Mouse (Mus musculus) adrenal gland, postnatal 36 days (tissue): Measurements from ENCODE around the gene Ezh1. TPM values are rescaled to one million over a fixed set of nuclear protein-coding genes. Genes with fewer than 3 reads are reported as not detected.
A peak's percentile ranks its signal among the peaks of the same experiment; 100 is the strongest.
"Not testable (repeated sequence)": the region's sequence is repeated elsewhere in the genome, so short reads cannot be mapped to it uniquely, and the experiment has no call there.

Source experiments
- DNase-seq, 2 experiments: peaks; one replicate each; pipeline ENCODE4 v3.0.0; 2021; ENCODE audit warnings: mixed read lengths in 1 of 2
- total RNA-seq, 2 experiments: library from RNA; stranded (reverse); gene quantifications; 2 replicates each; pipeline ENCODE4 v1.2.3; 2021

The Ezh1 gene
- total RNA-seq, 2 experiments from 2014 or later = 30.0 to 37.7 TPM

DNA sequence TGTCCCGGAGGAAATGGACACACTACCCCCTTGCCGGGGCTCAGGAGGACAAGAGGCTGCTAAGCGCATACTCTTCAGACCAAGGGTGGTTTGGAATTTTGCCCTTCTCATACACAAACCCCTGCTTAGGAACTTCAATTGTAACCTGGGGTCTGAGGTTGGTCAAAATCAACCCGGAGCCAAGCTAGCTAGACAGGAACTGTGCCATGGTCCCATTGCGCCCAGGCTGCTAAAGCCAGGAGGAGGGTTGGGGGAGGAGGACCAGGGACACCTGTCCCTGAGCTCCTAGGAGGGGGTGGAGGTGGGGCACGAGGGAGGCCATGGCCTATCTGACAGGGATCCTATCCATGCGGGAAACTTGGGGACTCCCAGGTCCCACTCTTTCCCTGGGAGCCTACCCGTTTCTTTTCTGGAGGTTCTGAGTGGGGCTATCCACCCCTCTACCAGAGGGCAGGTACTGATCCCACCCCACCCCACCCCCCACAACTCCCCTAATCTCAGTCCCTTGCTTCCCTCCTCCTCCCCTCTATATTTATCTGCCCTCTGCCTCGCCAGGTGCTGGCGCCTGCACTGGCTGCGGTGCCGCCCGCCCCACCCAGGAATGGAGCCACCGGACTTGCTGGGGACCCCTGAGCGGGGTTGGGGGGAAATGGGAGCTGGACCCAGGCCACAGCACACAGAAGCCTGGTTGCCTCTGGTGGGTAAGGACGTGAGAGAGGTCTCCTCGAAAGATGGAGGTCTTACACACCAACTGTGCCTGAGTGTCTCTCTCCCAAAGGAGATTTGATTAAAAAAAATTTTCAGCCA lies 56.8 kb downstream of the Ezh1 start:
- DNase-seq = no peak

DNA sequence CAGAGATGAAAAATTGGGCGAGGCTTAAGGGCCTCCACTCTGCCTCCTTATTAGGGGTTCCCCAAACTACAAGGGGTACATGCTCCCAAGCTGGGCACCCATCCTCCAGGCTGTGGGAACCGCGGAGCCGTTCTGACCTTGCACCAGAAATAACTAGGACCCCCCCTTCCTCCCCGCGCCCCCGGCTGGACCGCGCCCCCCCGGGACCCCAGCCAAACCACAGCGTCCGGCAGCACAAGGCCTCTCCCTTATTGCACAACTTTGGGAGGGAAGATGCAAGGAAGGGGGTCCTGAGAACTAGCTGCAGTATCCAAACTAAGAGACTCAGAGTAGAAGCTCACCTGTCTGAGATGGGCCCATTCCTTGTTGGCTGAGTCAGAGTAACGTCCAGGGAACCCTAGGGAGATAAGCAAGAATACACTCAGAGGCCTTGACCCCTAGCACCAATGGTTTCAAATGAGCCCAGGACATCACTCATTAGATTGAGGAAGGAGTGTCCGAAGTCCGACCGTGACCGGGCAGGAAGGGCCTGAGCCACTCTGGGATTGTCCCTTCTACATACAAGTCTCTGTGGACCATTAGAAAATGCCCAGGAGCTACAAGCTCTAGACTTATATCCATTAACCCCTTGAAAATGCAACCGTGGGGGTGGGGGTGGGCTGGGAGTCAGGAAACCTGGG lies 57.8 kb downstream of the Ezh1 start:
- DNase-seq = peak; percentile 67 to 79

DNA sequence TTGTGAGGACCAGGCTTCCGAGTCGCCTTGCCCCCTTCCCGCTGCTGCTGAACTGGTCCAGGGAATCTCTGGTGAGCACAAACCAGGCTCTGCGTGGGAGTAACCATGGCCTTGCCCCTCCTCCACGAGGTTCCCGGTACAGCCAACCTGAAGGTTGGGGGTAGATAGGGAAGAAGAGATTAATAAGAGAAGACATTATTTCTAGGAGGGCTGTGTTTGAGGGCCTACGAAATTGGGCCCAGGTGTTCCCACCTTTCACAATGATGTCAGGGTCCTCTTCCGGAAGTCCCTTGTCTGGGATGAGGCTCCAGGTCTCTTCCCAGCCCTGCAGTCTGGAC lies 58.3 kb downstream of the Ezh1 start:
- DNase-seq = no peak

DNA sequence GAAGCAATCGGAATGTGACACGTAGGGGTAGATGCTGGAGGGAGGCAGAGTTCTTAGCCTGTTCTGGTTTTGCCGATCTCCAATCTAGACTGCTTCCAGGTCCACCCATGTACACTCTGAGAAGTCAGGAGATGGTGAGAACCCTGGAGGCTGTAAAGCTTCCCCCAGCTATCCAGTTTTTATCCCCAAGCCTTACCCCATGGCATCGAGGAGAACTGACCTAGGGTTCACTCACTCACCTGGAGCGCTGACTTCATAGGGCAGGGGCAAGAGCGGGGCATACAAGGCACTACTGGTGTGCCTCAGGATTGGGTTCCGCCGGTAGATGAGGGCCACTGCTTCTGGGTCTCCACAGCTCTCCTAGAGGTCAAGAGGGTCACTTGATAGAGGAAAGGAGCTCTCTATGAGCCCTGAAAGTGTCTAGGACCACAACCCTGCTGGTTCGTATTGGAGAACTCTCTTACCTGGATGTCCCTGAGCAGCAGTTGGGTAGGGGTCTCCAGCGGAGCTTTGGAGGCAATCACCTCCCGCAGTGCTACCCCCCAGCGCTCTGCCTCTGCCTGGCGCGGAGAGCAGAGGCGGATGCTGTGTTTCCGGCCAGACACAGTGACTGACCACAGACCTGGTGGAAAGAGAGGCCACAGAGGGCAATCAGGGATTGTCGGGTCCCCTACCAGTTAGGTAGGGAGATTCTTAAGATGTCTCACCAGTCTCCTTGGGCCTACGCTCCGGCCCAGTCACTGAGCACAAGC lies 58.9 kb downstream of the Ezh1 start:
- DNase-seq = no peak

DNA sequence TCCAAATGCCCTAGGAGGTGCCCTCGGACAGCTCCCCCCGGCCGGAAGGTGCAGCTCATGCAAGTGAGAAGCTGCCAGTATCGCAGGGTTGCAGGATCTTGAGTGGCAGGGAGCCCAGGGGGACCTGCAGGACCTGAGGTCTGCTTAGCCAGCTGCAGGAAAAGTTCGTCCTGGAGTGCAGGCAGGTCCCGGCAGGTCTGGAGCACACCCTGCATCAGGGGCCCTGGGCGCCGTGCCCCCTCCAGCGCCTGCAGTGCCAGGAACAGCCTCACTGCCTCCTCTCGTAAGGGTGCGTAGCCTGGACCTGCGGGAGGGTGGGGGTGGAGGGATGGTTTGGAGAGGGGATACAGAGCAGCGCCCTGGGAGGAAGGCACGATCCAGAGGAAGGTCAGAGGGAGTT lies 59.9 kb downstream of the Ezh1 start:
- no peak for DNase-seq

DNA sequence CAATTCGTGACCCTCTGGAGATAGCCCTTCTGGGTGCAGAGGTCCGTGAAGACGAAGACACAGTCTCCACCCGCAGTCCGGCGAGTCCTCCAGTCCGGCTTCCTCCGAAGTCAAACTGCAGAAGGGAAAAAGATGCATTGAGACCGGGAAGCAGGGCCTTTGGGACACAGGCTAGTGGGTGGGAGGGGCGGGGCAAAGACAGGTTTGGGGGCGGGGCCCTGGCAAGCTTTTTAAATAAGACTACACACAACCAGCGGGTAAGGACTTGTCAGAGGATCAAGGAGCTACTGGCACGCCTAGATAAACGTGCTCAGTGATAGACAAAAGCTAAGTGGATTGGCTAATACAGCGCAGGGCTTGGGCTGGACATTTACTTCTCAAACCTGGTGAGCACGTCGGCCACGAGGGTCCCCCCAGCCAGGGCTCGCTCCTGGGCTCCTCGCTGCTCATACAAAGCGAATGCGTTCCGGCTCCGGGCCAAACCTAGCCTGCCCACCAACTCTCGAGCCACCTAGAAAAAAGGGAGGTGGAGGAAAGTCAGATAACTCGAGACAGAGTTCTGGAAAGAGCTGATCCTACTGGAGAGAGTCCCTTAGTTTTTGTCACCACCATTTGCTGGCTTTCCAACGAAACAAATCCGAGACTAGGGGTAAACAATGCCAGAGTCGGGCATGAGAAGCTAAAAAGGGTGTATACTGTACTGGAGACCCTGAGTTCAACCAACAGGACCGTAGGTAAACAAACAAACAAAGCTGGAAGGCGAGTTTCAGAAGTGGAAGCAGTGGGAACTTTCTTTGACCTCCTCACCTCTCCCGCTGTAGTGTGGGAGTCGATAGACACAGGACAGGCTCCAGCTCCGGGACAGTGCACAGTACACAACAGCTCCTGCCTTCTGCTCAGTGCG lies 61.3 kb downstream of the Ezh1 start:
- no peak for DNase-seq

DNA sequence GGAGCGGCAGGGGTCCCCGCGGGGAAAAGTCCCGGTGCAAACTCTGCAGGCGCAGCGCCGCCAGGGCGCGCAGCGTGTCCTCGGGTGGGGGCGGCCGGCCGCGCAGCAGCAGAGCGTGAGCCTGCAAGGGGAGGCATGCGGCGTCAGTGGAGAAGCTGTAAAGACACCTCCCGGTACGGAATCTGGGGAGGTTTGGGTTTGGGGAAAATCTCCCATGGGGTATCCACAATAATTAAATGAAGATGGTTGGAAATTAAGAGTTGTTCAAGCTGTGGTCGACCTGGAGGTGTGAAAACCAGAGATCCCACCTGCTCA lies 62.0 kb downstream of the Ezh1 start:
- no peak for DNase-seq

DNA sequence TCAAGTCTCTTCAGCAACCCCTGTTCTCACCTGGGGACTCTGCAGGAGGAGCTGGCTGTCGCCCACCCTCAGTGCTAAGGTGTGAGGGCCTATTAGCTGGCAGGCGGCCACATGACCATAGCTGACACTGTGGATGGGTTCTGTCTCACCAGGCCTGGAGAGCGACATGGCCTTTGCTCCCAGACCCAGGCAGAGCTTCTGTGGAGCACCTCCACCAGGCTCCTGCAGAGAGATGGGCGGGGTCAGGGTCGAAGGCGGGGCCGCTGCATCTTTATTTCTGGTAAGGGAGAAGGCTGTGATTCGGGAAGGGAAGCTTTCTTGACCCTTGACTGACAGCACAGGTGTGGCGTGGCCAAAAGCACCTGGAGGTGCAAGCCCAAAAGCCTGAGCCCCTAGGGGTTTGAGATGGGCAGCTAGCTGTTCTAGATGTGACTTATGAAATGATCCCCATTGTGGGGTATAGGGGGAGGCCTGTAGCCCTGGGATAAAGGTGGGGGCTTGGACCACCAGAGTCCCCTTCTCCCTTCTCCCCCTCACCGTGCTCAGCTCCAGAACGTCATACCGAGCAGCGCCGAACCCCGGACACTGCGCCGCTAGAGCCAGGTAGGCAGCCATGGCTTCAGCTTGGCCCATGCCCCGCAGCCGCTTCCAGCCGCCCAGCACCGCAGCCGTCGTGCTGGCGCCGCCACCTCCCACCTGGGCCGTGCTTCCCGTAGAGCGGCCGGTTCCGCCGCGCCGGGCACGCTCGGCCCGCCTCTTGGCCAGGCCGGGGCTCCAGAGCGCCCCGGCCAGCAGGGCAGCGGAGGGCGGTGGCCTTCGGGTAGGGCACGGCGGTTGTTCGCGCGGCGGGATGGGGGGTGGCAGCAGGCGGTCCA lies 62.5 kb downstream of the Ezh1 start:
- no peak for DNase-seq

DNA sequence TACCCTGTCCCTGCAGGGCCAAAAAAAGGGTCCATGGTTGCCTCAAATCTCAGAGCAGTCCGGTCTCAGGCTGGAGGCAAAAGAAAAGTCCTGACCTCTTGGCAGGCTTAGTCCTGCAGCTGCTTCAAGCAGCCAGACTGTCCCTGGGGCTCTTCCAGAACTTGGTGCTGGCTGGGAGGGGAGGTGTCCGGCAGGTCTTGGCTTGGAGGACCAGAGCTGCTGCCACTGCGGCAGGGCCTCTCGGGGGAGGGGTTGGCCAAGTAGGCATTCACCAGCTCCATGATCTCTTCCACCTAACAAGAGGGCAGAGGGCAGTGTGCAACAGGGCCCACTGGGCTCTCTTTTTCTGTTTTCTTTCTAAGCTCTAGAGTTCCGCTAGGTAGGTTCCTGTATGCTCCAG lies 63.5 kb downstream of the Ezh1 start:
- DNase-seq = peak; percentile 59 to 76

DNA sequence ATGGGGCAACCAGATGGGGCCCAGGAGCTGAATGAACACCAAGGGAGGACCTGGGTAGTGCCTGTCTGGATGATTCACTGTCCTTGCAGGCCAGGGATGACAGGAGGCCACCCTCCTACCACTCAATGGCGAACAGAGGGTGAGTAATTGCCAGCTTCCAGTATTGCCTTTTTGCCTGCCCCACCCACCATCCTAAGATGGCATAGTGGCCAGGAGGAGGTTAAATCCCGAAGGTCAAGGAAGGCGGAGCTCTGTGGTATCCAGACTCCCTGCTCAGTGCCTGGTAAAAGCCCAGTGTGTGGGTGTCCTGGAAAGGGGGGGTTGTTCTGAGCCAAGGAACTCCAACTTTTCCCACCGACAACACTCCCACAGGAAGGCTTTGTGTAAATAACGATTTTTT lies 64.0 kb downstream of the Ezh1 start:
- DNase-seq = peak; percentile 59 to 61

DNA sequence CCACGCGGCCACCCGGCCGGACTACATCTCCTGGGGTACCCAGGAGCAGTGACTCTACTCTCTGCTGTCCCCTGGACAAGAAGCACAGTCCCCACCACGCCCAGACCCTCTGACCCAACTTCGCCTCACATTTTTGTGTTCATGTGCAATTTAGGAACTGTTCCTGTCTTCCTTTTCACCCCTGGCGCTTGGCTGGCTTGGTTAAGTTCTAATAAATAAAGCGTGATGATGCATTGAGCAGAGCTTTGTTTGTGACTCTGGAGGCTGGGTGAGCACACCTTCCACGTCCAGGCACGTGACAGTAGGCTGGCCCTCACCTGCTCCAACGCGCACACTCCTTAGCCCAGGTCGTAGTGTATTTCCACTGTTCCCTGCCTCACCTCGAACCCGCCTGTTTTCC lies 64.7 kb downstream of the Ezh1 start:
- no peak for DNase-seq

DNA sequence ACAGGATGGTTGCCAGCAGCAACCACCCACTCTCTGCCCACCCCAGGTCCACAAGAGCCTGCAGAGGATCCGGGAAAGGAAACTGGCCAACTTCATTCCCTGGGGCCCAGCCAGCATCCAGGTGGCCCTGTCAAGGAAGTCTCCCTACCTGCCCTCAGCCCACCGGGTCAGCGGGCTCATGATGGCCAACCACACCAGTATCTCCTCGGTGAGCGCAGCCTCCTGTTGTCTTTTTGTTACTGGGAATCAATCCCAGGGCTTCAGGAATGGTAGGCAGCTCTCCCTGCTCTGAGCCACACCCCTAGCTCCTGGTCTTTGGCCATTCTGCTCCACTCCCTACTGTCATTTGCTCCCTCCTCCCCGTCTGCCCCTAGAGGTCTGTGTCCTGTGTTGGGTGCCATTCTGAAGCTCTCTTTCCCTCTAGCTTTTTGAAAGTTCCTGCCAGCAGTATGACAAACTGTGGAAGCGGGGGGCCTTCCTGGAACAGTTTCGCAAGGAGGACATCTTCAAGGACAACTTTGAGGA lies 65.2 kb downstream of the Ezh1 start:
- DNase-seq = not testable (repeated sequence)

DNA sequence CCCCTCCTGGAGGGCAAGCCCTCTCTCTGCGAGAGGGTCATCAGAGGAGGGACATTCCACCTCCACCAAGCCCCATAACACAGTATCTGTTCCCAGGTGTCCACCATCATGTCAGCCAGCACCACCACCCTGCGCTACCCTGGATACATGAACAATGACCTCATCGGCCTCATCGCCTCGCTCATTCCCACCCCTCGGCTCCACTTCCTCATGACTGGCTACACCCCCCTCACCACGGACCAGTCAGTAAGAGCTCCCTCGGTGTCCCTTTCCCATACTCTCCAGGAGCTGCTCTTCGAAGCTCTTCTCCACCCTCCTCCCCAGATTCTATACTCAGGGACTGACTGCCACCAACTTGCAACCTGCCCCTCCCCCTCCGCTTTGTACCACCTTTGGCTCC lies 66.1 kb downstream of the Ezh1 start:
- not testable (repeated sequence) for DNase-seq

DNA sequence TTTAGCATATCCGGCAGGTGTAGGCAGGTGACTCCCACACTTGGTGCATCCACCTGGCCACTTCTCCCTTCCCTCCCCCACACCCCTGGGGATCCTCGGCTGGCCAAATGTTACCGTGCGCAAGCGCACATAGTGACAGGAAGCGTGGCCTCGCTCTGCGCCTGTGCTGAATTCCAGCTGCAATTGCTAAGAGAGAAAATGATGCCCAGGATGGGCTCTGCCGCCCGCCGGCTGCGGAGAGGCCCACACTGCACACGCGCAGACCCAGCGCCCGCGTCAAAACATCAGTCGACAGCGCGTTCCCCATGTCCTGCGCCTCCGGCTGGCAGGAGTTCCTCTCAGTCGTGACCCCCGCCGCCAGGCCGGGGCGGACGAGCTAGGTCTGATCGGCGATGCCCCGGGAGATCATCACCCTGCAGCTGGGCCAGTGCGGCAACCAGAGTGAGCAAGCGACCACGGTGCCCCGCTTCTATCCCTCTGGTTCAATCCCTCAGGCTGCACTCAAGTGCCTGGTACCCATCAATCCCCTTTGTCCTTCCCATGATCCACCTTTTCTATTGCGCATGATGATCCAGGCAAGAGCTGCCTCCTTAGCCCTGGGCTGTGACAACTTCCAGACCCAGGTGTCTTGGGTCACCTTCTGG lies 70.4 kb downstream of the Ezh1 start, which contains the start of gene Tubg2:
TSS of gene Tubg2 (plus strand) at position 180 of the 644 bp plus-strand sequence.
- peak; percentile 74 to 79 for DNase-seq

DNA sequence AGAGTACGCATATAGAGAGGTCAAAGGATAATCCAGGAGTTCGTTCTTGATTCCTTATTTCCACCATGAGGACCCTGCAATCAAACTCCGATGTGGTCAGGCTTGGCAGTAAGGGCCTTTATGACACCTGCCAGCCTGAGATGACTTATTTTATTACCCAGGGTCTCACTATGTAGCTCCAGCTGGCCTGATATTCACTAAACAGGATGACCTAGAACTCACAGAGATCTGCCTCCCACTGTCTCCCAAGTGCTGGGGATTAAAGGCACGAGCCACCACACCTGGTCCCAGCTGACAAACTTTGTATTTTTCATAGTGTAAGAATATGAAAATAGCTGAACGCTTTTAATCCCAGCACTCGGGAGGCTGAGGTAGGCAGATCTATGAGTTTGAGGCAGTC lies 71.1 kb downstream of the Ezh1 start:
- DNase-seq = no peak

DNA sequence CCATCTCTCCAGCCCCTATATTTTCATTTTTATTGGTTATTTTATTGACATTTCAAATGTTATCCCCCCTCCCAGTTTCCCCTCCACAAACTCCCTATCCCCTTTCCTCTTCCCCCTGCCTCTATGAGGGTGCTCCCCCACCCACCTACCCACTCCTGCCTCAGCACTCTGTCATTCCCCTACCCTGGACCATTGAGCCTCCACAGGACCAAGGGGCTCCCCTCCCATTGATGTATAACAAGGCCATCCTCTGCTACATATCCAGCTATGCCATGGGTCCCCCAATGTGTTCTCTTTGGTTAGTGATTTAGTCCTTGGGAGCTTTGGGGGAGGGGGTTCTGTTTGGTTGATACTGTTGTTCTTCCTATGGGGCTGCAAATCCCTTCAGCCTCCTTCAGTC lies 71.6 kb downstream of the Ezh1 start:
- no peak for DNase-seq

DNA sequence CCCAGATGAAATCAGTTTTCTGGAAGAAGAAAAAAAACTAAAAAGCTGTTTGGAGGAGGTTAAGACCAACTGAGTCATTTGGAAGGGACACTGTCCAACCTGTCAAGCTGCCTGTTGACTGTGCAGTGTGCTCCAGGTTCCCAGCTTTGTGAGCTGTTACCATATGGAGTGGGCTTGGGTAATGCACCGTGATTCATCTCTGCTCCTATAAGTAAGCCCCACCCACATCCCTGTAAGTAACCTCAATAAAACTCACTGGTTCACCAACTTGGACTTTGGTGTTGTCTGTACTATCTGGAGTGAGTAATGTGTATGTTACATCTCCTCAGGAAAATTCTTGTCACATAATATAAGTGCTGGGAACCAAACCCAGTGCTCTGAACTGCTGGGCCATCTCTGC lies 73.4 kb downstream of the Ezh1 start:
- no peak for DNase-seq

DNA sequence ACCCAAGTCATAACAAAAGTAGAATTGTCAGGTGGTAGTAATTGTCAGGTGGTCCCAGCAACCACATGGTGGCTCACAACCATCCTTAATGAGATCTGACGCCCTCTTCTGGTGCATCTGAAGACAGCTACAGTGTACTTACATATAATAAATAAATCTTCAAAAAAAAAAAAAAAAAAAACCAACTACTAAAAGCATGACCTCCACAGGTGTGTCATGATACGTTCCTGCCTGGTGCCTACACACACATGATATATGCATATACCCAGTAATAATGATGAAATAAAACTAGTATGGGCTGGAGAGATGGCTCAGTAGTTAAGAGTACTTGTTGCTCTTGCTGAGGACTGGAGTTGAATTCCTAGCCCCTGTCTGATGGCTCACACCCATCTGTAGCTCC lies 75.2 kb downstream of the Ezh1 start:
- DNase-seq = no peak

DNA sequence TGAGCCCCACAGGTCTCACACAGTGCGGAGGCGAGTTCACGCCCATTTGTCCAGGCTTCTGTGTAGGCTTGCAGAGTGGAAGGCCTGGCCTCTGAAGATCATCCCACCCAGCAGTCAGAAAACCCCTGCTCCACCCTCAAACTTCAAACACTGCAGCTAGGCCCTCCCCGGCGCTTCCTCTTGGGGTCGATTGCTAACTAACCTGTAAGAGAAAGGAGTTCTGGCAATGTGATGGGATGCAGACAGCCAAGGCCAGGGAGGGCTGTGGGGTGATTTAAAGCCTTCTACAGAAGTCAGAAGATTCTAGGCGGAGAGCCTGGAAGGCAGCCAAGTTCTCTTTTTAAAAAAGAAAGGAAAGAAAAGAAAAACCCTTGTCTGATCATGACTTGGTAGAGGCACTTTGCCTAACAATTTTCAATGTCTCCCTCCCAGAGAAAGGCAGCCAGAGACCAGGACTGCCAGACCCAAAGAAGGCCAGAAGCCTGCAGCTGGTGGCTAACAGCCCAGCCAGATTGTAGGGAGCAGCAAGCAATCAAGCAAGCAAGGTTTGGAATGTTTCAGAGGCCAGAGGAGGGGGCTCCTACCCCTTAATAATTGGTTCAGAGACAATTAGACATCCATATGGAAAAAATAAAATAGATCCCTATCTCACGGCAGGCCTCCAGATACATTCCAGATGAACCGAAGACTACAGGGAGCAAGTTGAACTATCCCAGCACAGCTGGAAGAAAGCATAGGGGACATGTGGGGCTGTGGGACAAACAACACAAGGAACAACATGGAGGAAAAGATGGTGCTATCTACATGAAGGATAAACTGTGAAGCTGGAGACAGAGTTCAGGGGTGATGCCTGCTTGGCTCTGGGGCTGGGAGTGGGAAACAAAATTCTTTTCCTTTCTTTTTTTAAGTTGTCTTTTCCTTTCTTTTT lies 76.8 kb downstream of the Ezh1 start:
- DNase-seq = peak in 1 of 2 experiments; percentile 70
